Mouse (Mus musculus) lung, embryonic 14.5 days (tissue): ENCODE data around the gene Dna2. TPM values are rescaled to one million over a fixed set of nuclear protein-coding genes. Genes with fewer than 3 reads are reported as not detected.

ENCODE experiments used
- ATAC-seq: fragments of 200-750 bp; cut with Nextera tagmentation; 2 replicates; pipeline ENCODE4 v1.8.0; 2017; ENCODE audit warnings: mild to moderate bottlenecking, moderate TSS enrichment, moderate library complexity; ENCODE audit not compliant: insufficient read depth
- DNase-seq: peaks from one replicate; pipeline ENCODE4 v3.0.0-alpha.2; 2015
- H3K27ac ChIP-seq: fragments of 300-500 bp; sonication (generic); 2 replicates; pipeline ENCODE4 v1.5.1; 2014; ENCODE audit warnings: low read depth, mild to moderate bottlenecking, moderate library complexity
- H3K27me3 ChIP-seq: fragments of 300-500 bp; sonication (generic); 2 replicates; pipeline ENCODE4 v1.6.1; 2014; ENCODE audit warnings: low read length, control low read depth; ENCODE audit not compliant: insufficient read depth
- H3K36me3 ChIP-seq: fragments of 300-500 bp; sonication (generic); 2 replicates; pipeline ENCODE4 v1.6.1; 2014; ENCODE audit warnings: control low read depth; ENCODE audit not compliant: insufficient read depth
- H3K4me1 ChIP-seq: fragments of 300-500 bp; sonication (generic); 2 replicates; pipeline ENCODE4 v1.6.1; 2014; ENCODE audit warnings: antibody characterized with exemption, control low read depth; ENCODE audit not compliant: insufficient read depth
- H3K4me2 ChIP-seq: fragments of 300-500 bp; sonication (generic); 2 replicates; pipeline ENCODE4 v1.6.1; 2014; ENCODE audit warnings: mild to moderate bottlenecking
- H3K4me3 ChIP-seq: fragments of 300-500 bp; sonication (generic); 2 replicates; pipeline ENCODE4 v1.5.1; 2014; ENCODE audit warnings: low read depth, low read length
- H3K9ac ChIP-seq: fragments of 300-500 bp; sonication (generic); 2 replicates; pipeline ENCODE4 v1.6.1; 2014
- H3K9me3 ChIP-seq: fragments of 300-500 bp; sonication (generic); 2 replicates; pipeline ENCODE4 v1.6.1; 2016; ENCODE audit warnings: low read depth, low read length, control low read depth
- CTCF ChIP-seq: IDR thresholded peaks from 2 replicates; pipeline ENCODE4 v1.5.1; 2016; ENCODE audit warnings: antibody characterized with exemption, low read depth
- WGBS: fragments of 180-500 bp; shearing (Covaris S2); extraction: QIAGEN DNeasy Blood & Tissue Kit; methylation state at CpG from one replicate; pipeline ENCODE4 v1.1.7; 2014; 5-methylcytosine and 5-hydroxymethylcytosine counted together
- polyA plus RNA-seq: library from polyadenylated mRNA; unstranded; fragments of >200 nt; fragmentation: Nextera tagmentation; extraction: Ambion mirVana; gene quantifications from 2 replicates; pipeline ENCODE4 v1.2.1, GENCODE M21; 2014

Gene Dna2
- polyA plus RNA-seq, 1 experiment from 2014 or later, result 20.3 TPM

DNA sequence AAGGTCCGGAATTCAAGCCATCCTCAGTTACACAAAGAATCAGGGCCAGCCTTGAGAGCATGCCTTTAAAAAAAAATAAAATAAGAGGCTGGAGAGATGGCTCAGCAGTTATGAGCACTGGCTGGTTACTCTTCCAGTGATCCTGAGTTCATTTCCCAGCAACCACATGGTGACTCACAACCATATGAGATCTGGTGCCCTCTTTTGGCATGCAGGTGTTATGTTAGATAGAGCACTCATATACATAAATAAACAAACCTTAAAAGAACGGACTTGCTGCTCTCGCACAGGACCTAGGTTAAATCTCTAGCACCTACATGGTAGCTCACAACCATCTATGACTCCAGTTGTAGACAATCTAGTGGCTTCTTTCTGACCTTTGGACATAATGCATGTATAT lies 61.4 kb downstream of the Dna2 start:
- Histone ChIP-seq H3K4me2 (no peak overlapping the region), H3K4me1 (no peaks in the 10 kb centered on the region), H3K9me3 (no peaks in the 10 kb centered on the region), H3K27ac (no peak overlapping the region), H3K4me3 (no peak overlapping the region), H3K36me3 (peaks cover 83% of the 10 kb centered on the region), H3K9ac (no peak overlapping the region), H3K27me3 (no peaks in the 10 kb centered on the region)
- WGBS, result 44% methylated on average over 3 of the region's 3 CpGs
- no peak for DNase-seq
- ATAC-seq, result no peak
- no peak for TF ChIP-seq CTCF

DNA sequence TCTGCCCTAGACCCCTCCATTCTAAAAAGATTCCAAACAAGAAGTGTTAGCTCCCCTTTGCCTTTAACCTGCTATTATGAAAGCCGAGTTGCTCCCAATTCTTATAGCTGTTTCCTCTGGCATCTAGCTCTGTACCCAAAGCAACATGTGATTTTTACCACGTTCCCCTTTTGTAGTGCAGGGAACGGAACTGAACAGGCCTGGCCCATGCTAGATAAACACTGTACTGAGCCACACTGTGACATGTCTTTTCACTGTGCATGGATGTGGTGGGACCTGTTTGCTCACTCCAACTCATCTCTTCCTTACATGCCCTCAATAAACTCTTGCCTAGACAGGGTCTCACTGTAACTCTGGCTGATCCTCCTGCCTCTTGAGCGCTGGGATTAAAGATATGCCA lies 63.4 kb downstream of the Dna2 start:
- no peak for TF ChIP-seq CTCF
- no peak overlapping the region for H3K4me2 ChIP-seq
- peak; percentile 39; the same call in 1 of the 2 replicates for ATAC-seq
- no peak overlapping the region for H3K4me3 ChIP-seq
- no peaks in the 10 kb centered on the region for H3K27me3 ChIP-seq
- no peak overlapping the region for H3K9ac ChIP-seq
- H3K9me3 ChIP-seq, result no peaks in the 10 kb centered on the region
- no peak for DNase-seq
- 78% methylated on average over 4 of the region's 4 CpGs for WGBS
- H3K4me1 ChIP-seq, result no peaks in the 10 kb centered on the region
- H3K36me3 ChIP-seq, result peaks cover 83% of the 10 kb centered on the region
- no peak overlapping the region for H3K27ac ChIP-seq

DNA sequence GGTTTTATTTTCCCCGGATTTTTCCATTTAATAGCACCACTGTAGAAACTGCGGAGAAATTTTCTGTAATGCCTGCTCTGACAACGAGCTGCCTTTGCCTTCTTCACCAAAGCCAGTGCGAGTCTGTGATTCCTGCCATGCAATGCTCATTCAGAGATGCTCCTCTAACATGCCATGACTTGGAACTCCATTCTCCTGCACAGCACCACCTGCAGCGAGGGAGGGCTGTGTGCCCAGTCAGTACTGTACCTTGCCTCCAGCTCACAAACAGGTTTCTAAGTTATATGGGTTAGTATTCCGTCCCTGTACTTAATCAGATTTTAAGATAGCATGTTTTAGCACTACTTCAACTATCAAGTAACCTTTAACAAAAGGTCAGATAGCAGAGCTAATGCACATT lies 64.7 kb downstream of the Dna2 start:
- H3K4me3 ChIP-seq, result no peak overlapping the region
- peaks cover 86% of the 10 kb centered on the region for H3K36me3 ChIP-seq
- TF ChIP-seq CTCF, result no peak
- H3K9me3 ChIP-seq, result no peaks in the 10 kb centered on the region
- H3K4me1 ChIP-seq, result no peaks in the 10 kb centered on the region
- 86% methylated on average over 6 of the region's 6 CpGs for WGBS
- no peak for DNase-seq
- H3K4me2 ChIP-seq, result no peak overlapping the region
- no peaks in the 10 kb centered on the region for H3K27me3 ChIP-seq
- no peak overlapping the region for H3K9ac ChIP-seq
- ATAC-seq, result no peak
- no peak overlapping the region for H3K27ac ChIP-seq

DNA sequence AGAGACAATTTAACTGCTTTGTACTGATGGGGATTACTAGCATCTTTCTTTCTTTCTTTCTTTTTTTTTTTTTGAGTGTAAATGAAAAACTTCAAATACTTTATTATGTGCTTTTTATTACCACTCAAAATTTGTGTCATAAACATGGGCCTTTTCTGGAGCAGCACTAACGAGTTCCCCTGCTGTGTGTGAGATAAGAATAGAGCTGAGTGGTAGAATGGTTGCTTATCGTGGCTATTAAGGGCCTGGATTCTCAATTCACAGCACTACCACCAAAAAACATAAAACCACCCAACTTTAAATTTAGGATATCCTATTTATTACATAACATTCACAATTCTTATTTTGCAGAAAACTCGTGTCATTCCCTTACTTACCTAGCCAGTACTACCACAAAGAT lies 66.7 kb downstream of the Dna2 start:
- no peak overlapping the region for H3K9ac ChIP-seq
- no peaks in the 10 kb centered on the region for H3K27me3 ChIP-seq
- no peak for TF ChIP-seq CTCF
- H3K4me1 ChIP-seq, result no peaks in the 10 kb centered on the region
- H3K27ac ChIP-seq, result no peak overlapping the region
- H3K36me3 ChIP-seq, result peaks cover 85% of the 10 kb centered on the region
- DNase-seq (no peak), ATAC-seq (no peak)
- no peak overlapping the region for H3K4me3 ChIP-seq
- no peaks in the 10 kb centered on the region for H3K9me3 ChIP-seq
- no peak overlapping the region for H3K4me2 ChIP-seq
- 72% methylated on average over 3 of the region's 3 CpGs for WGBS

DNA sequence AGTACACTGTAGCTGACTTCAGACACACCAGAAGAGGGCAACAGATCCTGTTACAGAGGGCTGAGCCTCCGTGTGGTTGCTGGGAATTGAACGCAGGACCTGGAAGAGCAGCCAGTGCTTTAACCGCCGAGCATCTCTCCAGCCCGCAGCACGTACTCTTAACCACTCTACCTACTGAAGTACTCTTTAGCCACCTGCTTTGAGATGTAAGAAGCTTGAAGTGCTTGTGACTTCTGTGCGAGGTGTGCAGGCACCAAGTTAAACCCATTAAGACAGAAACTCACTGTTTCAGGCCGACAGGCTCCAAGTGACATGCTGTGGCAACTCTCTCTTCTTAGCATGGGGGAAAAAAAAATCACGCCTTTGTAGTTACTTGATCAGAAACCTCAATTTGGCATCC lies 67.3 kb downstream of the Dna2 start:
- no peaks in the 10 kb centered on the region for H3K9me3 ChIP-seq
- H3K9ac ChIP-seq, result no peak overlapping the region
- peaks cover 87% of the 10 kb centered on the region for H3K36me3 ChIP-seq
- H3K27me3 ChIP-seq, result no peaks in the 10 kb centered on the region
- H3K4me3 ChIP-seq, result no peak overlapping the region
- no peak overlapping the region for H3K4me2 ChIP-seq
- TF ChIP-seq CTCF, result no peak
- ATAC-seq, result no peak
- H3K4me1 ChIP-seq, result no peaks in the 10 kb centered on the region
- WGBS, result 70% methylated on average over 9 of the region's 9 CpGs
- peak; percentile 22 for DNase-seq
- H3K27ac ChIP-seq, result no peak overlapping the region

DNA sequence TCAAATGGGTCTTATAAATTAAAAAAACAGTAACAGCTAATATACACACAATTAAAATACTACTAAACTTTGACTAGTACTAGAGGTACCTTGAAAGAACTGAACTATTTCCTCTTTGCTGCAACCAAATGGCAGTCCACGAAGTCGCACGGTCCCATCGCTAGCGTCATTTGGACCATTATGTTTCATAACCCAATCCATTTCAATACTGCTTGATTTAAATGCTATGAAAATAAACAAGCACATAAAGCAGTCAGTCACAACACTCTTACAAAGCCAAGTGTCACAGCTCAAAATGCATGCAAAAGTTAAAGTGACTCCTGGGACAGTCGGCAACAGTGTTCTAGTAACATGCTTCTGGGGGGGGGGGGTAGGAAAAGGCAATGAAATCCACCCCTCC lies 72.5 kb downstream of the Dna2 start:
- no peaks in the 10 kb centered on the region for H3K9me3 ChIP-seq
- no peak overlapping the region for H3K4me2 ChIP-seq
- no peak for DNase-seq
- H3K9ac ChIP-seq, result no peak overlapping the region
- peaks cover 40% of the 10 kb centered on the region for H3K36me3 ChIP-seq
- H3K27me3 ChIP-seq, result no peaks in the 10 kb centered on the region
- no peak overlapping the region for H3K4me3 ChIP-seq
- no peak for ATAC-seq
- 81% methylated on average over 6 of the region's 6 CpGs for WGBS
- peaks cover 9% of the 10 kb centered on the region for H3K4me1 ChIP-seq
- no peak overlapping the region for H3K27ac ChIP-seq
- TF ChIP-seq CTCF, result no peak

DNA sequence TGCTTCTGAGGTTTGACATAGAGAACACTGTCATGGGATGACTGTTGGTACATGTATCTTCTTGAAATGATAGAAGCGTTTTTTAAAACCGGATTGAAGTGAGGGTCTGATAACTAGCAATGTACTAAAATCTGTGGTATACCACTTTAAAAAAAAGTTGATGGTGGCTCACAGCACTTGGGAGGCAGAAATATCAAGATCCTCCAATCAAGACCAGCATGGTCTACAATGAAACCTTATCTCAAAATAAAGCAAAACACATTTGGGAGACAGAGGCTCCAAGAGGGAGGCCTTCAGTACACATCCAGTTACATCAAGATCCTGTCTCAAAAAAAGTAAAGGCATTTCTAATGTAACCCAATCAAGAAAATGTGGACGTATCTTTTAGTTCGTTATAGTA lies 74.9 kb downstream of the Dna2 start:
- TF ChIP-seq CTCF, result no peak
- Histone ChIP-seq H3K4me3 (peak overlapping the region; percentile 95), H3K4me2 (peak overlapping the region; percentile 69), H3K9ac (peak overlapping the region; percentile 99), H3K36me3 (peaks cover 17% of the 10 kb centered on the region), H3K4me1 (peaks cover 16% of the 10 kb centered on the region), H3K27me3 (no peaks in the 10 kb centered on the region), H3K27ac (no peak overlapping the region), H3K9me3 (no peaks in the 10 kb centered on the region)
- ATAC-seq, result no peak
- 27% methylated on average over 4 of the region's 4 CpGs for WGBS
- no peak for DNase-seq
